Mouse (Mus musculus) midbrain, embryonic 12.5 days (tissue): Measurements from ENCODE around the gene Gpatch11. TPM values are rescaled to one million over a fixed set of nuclear protein-coding genes. Genes with fewer than 3 reads are reported as not detected.

Source experiments
- polyA plus RNA-seq: library from polyadenylated mRNA; unstranded; fragments of >200 nt; fragmentation: Nextera tagmentation; extraction: Ambion mirVana; gene quantifications from 2 replicates; pipeline ENCODE4 v1.2.1, GENCODE M21; 2016

Gene Gpatch11
- polyA plus RNA-seq, 1 experiment from 2014 or later = 48.2 TPM

Other genes with a start within 250 kb of the Gpatch11 start
- gene Strn, start 98.4 kb upstream of the Gpatch11 start, polyA plus RNA-seq = 7.8 and 10.3 TPM in 2 replicates
- 22.0 and 23.3 TPM in 2 replicates for gene Heatr5b, start 203 bp upstream of the Gpatch11 start, polyA plus RNA-seq
- gene Eif2ak2, start 47.0 kb downstream of the Gpatch11 start, polyA plus RNA-seq = 5.0 and 7.0 TPM in 2 replicates
- gene Sult6b1, start 71.4 kb downstream of the Gpatch11 start, polyA plus RNA-seq = 0.08 TPM in 1 of 2 replicates, not detected in the other
- gene Cebpzos, start 80.9 kb downstream of the Gpatch11 start, polyA plus RNA-seq = 112 and 113 TPM in 2 replicates
- gene Cebpz, start 101.5 kb downstream of the Gpatch11 start, polyA plus RNA-seq = 62.1 and 67.7 TPM in 2 replicates
- 52.2 and 54.8 TPM in 2 replicates for gene Ndufaf7, start 101.6 kb downstream of the Gpatch11 start, polyA plus RNA-seq
- gene Prkd3, start 185.2 kb downstream of the Gpatch11 start, polyA plus RNA-seq = 43.0 and 43.1 TPM in 2 replicates
- gene Qpct, start 216.3 kb downstream of the Gpatch11 start, polyA plus RNA-seq = 7.9 and 9.8 TPM in 2 replicates